Mouse (Mus musculus) heart, postnatal 0 days (tissue): ENCODE results near the gene Cd3eap. TPM values are rescaled to one million over a fixed set of nuclear protein-coding genes. Genes with fewer than 3 reads are reported as not detected.

Source experiments
- ATAC-seq: fragments of 200-750 bp; cut with Nextera tagmentation; 2 replicates; pipeline ENCODE4 v1.8.0; 2017; ENCODE audit warnings: low read depth, moderate number of reproducible peaks, moderate library complexity; ENCODE audit not compliant: insufficient read depth
- DNase-seq: peaks from one replicate; pipeline ENCODE4 v3.0.0-alpha.2; 2016; ENCODE audit warnings: low spot score
- H3K27ac ChIP-seq: fragments of 300-500 bp; sonication (generic); 2 replicates; pipeline ENCODE4 v1.5.1; 2014; ENCODE audit warnings: low read depth, mild to moderate bottlenecking
- H3K27me3 ChIP-seq: fragments of 300-500 bp; sonication (generic); 2 replicates; pipeline ENCODE4 v1.6.1; 2014; ENCODE audit warnings: low read length, mixed read lengths; ENCODE audit not compliant: control insufficient read depth, insufficient read depth
- H3K36me3 ChIP-seq: fragments of 300-500 bp; sonication (generic); replicated peaks from 2 replicates; pipeline ENCODE4 v1.6.1; 2014; ENCODE audit warnings: low read length, mixed read lengths; ENCODE audit not compliant: control insufficient read depth, insufficient read depth
- H3K4me1 ChIP-seq: fragments of 300-500 bp; sonication (generic); 2 replicates; pipeline ENCODE4 v1.6.1; 2014; ENCODE audit warnings: antibody characterized with exemption; ENCODE audit not compliant: control insufficient read depth, insufficient read depth
- H3K4me2 ChIP-seq: fragments of 300-500 bp; sonication (generic); 2 replicates; pipeline ENCODE4 v1.6.1; 2014; ENCODE audit warnings: low read depth, mild to moderate bottlenecking, low read length, moderate library complexity
- H3K4me3 ChIP-seq: fragments of 300-500 bp; sonication (generic); 2 replicates; pipeline ENCODE4 v1.5.1; 2014; ENCODE audit warnings: low read depth, low read length
- H3K9ac ChIP-seq: fragments of 300-500 bp; sonication (generic); replicated peaks from 2 replicates; pipeline ENCODE4 v1.6.1; 2014; ENCODE audit warnings: low read depth, low read length, mixed read lengths
- H3K9me3 ChIP-seq: fragments of 300-500 bp; sonication (generic); replicated peaks from 2 replicates; pipeline ENCODE4 v1.6.1; 2016; ENCODE audit warnings: low read length; ENCODE audit not compliant: control insufficient read depth
- CTCF ChIP-seq: IDR thresholded peaks from 2 replicates; pipeline ENCODE4 v1.5.1; 2016; ENCODE audit warnings: antibody characterized with exemption, control low read depth, low read depth
- EP300 ChIP-seq: IDR thresholded peaks from 2 replicates; pipeline ENCODE4 v1.6.1; 2016; ENCODE audit warnings: antibody characterized with exemption, low read depth
- WGBS: fragments of 180-500 bp; shearing (Covaris S2); extraction: QIAGEN DNeasy Blood & Tissue Kit; methylation state at CpG from one replicate; pipeline ENCODE4 v1.1.7; 2014; 5-methylcytosine and 5-hydroxymethylcytosine counted together
- microRNA counts: library from miRNA; unstranded; fragments of <30 nt; microRNA quantifications from one replicate; lab custom pipeline; 2015
- microRNA-seq: library from miRNA; unstranded; fragments of <30 nt; microRNA quantifications from one replicate; pipeline ENCODE4, GENCODE M21; 2016
- polyA plus RNA-seq: library from polyadenylated mRNA; unstranded; fragments of >200 nt; fragmentation: Nextera tagmentation; extraction: Ambion mirVana; gene quantifications from 2 replicates; pipeline ENCODE4 v1.2.1, GENCODE M21; 2015
- total RNA-seq: library from RNA; depleted of rRNA; stranded (reverse); fragments of >200 nt; gene quantifications from 2 replicates; pipeline ENCODE4 v1.2.3, GENCODE M21; 2014; ENCODE audit warnings: low replicate concordance; rRNA removed

The Cd3eap gene
- total and polyA plus RNA-seq, 2 experiments from 2014 or later, result 3.2 to 11.7 TPM

DNA sequence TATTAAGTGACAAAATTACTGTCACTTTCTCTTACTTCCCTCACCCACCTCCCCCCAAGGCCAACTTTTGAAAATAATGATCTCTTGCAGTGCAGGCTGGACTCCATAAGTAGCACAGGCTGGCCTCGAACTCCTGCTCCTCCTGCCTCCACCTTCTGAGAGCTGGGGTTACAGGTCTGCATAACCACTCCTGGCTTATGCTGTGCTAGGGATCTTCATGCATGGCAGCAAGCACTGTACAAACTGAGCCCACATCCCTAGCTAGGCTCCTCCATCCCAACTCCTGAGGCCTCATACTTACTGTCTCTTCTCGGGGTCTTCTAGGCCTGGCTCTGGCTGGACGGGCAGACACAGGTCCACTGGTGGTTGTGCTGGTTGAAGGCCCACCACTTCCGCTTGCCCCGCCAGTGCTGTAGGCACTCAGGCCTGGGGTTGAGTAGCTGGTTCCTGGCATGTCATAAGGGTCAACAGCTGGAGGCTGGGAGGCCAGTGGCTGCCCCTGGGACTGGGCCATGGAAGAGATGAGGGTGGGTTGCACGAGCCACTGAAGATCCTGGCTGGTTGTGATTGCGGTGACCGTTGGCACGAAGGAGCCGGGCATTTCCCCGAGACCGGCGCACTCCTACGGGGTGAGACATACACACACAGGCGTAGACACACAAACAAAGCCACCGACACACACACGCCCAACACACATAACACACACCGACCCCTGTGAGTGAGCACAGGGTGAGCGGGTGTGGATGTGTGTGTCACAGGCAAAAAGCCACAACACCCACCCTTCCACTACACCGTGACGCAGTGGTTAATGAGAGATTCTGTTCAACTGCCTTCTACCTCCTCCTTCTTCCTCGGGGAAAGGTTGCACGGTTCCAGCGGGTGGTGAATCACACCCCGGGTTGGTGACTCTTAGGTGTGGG, 52.2 kb downstream of the Cd3eap start:
- peaks cover 32% of the 10 kb centered on the region for H3K27me3 ChIP-seq

More for the DNA sequence above, 52.2 kb downstream of the Cd3eap start:
- TF ChIP-seq CTCF (no peak), EP300 (no peak)
- H3K9ac ChIP-seq, result no peak overlapping the region
- no peak overlapping the region for H3K4me3 ChIP-seq
- H3K4me1 ChIP-seq, result peaks cover 9% of the 10 kb centered on the region; the same call in 1 of the 2 replicates
- H3K36me3 ChIP-seq, result no peaks in the 10 kb centered on the region
- no peak overlapping the region for H3K4me2 ChIP-seq
- ATAC-seq (no peak), DNase-seq (no peak)
- no peak overlapping the region for H3K27ac ChIP-seq
- H3K9me3 ChIP-seq, result no peaks in the 10 kb centered on the region
- 68% methylated on average over 25 of the region's 25 CpGs for WGBS

MicroRNA genes within 50 kb of the gene (microRNA counts, 519-probe panel; counts per million panel counts)
- microRNA mmu-miR-343 (lab: Ali Mortazavi, UCI), result not detected

Small RNAs within 50 kb of the gene (microRNA-seq; reads per million reads assigned to microRNA genes)
- not detected for gene Mir343

Other genes with a start within 250 kb of the Cd3eap start
- gene Gm4969, start 241.1 kb downstream of the Cd3eap start, total RNA-seq, result 0.19 and 0.69 TPM in 2 replicates
- 0.21 and 0.38 TPM in 2 replicates for gene Gm4969, start 241.1 kb downstream of the Cd3eap start, polyA plus RNA-seq
- 13.1 and 13.2 TPM in 2 replicates for gene Fbxo46, start 239.6 kb downstream of the Cd3eap start, total RNA-seq
- gene Fbxo46, start 239.6 kb downstream of the Cd3eap start, polyA plus RNA-seq, result 4.9 and 6.2 TPM in 2 replicates
- gene Qpctl, start 210.2 kb downstream of the Cd3eap start, total RNA-seq, result 4.4 and 4.9 TPM in 2 replicates
- gene Qpctl, start 210.2 kb downstream of the Cd3eap start, polyA plus RNA-seq, result 7.3 and 7.9 TPM in 2 replicates
- gene Snrpd2, start 209.8 kb downstream of the Cd3eap start, total RNA-seq, result 43.5 and 45.6 TPM in 2 replicates
- gene Snrpd2, start 209.8 kb downstream of the Cd3eap start, polyA plus RNA-seq, result 84.9 and 89.8 TPM in 2 replicates
- gene Gipr, start 193.4 kb downstream of the Cd3eap start, total RNA-seq, result 24.9 and 27.6 TPM in 2 replicates
- gene Gipr, start 193.4 kb downstream of the Cd3eap start, polyA plus RNA-seq, result 5.4 and 7.0 TPM in 2 replicates
- gene Eml2, start 183.1 kb downstream of the Cd3eap start, total RNA-seq, result 34.8 and 58.9 TPM in 2 replicates
- gene Eml2, start 183.1 kb downstream of the Cd3eap start, polyA plus RNA-seq, result 23.7 and 26.8 TPM in 2 replicates
- 3.5 and 10.6 TPM in 2 replicates for gene Gpr4, start 146.9 kb downstream of the Cd3eap start, total RNA-seq
- 3.6 TPM in 2 replicates for gene Gpr4, start 146.9 kb downstream of the Cd3eap start, polyA plus RNA-seq
- 52.9 and 56.4 TPM in 2 replicates for gene Opa3, start 131.1 kb downstream of the Cd3eap start, total RNA-seq
- gene Opa3, start 131.1 kb downstream of the Cd3eap start, polyA plus RNA-seq, result 37.6 and 40.5 TPM in 2 replicates
- 115 and 127 TPM in 2 replicates for gene Vasp, start 87.7 kb downstream of the Cd3eap start, total RNA-seq
- 67.7 and 72.2 TPM in 2 replicates for gene Vasp, start 87.7 kb downstream of the Cd3eap start, polyA plus RNA-seq
- not detected in 2 replicates for gene Ppm1n, start 79.4 kb downstream of the Cd3eap start, total RNA-seq
- gene Ppm1n, start 79.4 kb downstream of the Cd3eap start, polyA plus RNA-seq, result 0.47 and 0.56 TPM in 2 replicates
- gene Rtn2, start 76.9 kb downstream of the Cd3eap start, total RNA-seq, result 80.7 and 108 TPM in 2 replicates
- gene Rtn2, start 76.9 kb downstream of the Cd3eap start, polyA plus RNA-seq, result 51.7 and 53.6 TPM in 2 replicates
- 0.39 and 0.80 TPM in 2 replicates for gene Fosb, start 49.4 kb downstream of the Cd3eap start, total RNA-seq
- 0.05 and 0.10 TPM in 2 replicates for gene Fosb, start 49.4 kb downstream of the Cd3eap start, polyA plus RNA-seq
- gene Ercc1, start 14.7 kb downstream of the Cd3eap start, total RNA-seq, result 26.2 and 40.5 TPM in 2 replicates
- gene Ercc1, start 14.7 kb downstream of the Cd3eap start, polyA plus RNA-seq, result 55.2 and 61.0 TPM in 2 replicates
- 11.8 and 13.5 TPM in 2 replicates for gene Ppp1r13l, start 266 bp upstream of the Cd3eap start, total RNA-seq
- 12.0 and 14.0 TPM in 2 replicates for gene Ppp1r13l, start 266 bp upstream of the Cd3eap start, polyA plus RNA-seq
- gene Ercc2, start 22.5 kb upstream of the Cd3eap start, total RNA-seq, result 20.4 and 30.8 TPM in 2 replicates
- gene Ercc2, start 22.5 kb upstream of the Cd3eap start, polyA plus RNA-seq, result 4.9 and 6.0 TPM in 2 replicates
- gene Klc3, start 44.6 kb upstream of the Cd3eap start, total RNA-seq, result 0.31 TPM in 1 of 2 replicates, not detected in the other
- gene Klc3, start 44.6 kb upstream of the Cd3eap start, polyA plus RNA-seq, result 0.72 and 0.99 TPM in 2 replicates
- gene Ckm, start 45.3 kb upstream of the Cd3eap start, total RNA-seq, result 4,715 and 5,632 TPM in 2 replicates
- gene Ckm, start 45.3 kb upstream of the Cd3eap start, polyA plus RNA-seq, result 4,516 and 4,665 TPM in 2 replicates
- 16.0 and 26.4 TPM in 2 replicates for gene Mark4, start 99.3 kb upstream of the Cd3eap start, total RNA-seq
- 5.5 and 5.6 TPM in 2 replicates for gene Mark4, start 99.3 kb upstream of the Cd3eap start, polyA plus RNA-seq
- 1.9 and 3.5 TPM in 2 replicates for gene Exoc3l2, start 103.8 kb upstream of the Cd3eap start, total RNA-seq
- gene Exoc3l2, start 103.8 kb upstream of the Cd3eap start, polyA plus RNA-seq, result 0.49 and 0.62 TPM in 2 replicates
- gene Bloc1s3, start 148.9 kb upstream of the Cd3eap start, total RNA-seq, result 9.3 and 11.9 TPM in 2 replicates
- gene Bloc1s3, start 148.9 kb upstream of the Cd3eap start, polyA plus RNA-seq, result 1.2 TPM in 2 replicates
- gene Trappc6a, start 148.9 kb upstream of the Cd3eap start, total RNA-seq, result 65.1 and 84.9 TPM in 2 replicates
- gene Trappc6a, start 148.9 kb upstream of the Cd3eap start, polyA plus RNA-seq, result 79.5 and 83.3 TPM in 2 replicates
- gene Nkpd1, start 158.4 kb upstream of the Cd3eap start, total RNA-seq, result not detected in 2 replicates
- not detected in 2 replicates for gene Nkpd1, start 158.4 kb upstream of the Cd3eap start, polyA plus RNA-seq
- 40.6 and 53.3 TPM in 2 replicates for gene Ppp1r37, start 203.6 kb upstream of the Cd3eap start, total RNA-seq
- gene Ppp1r37, start 203.6 kb upstream of the Cd3eap start, polyA plus RNA-seq, result 11.4 and 12.6 TPM in 2 replicates
- 0.12 and 3.6 TPM in 2 replicates for gene Zfp296, start 217.8 kb upstream of the Cd3eap start, total RNA-seq
- gene Zfp296, start 217.8 kb upstream of the Cd3eap start, polyA plus RNA-seq, result 0.12 and 0.15 TPM in 2 replicates
- 63.2 and 67.3 TPM in 2 replicates for gene Gemin7, start 218.1 kb upstream of the Cd3eap start, total RNA-seq
- gene Gemin7, start 218.1 kb upstream of the Cd3eap start, polyA plus RNA-seq, result 114 and 115 TPM in 2 replicates
- 18.9 and 75.2 TPM in 2 replicates for gene Clasrp, start 245.0 kb upstream of the Cd3eap start, total RNA-seq
- 13.4 and 17.5 TPM in 2 replicates for gene Clasrp, start 245.0 kb upstream of the Cd3eap start, polyA plus RNA-seq